Mouse (Mus musculus) stomach, embryonic 16.5 days (tissue): Measurements from ENCODE around the gene Prr14. TPM values are rescaled to one million over a fixed set of nuclear protein-coding genes. Genes with fewer than 3 reads are reported as not detected.

Experiments used
- ATAC-seq: fragments of 200-750 bp; cut with Nextera tagmentation; 2 replicates; pipeline ENCODE4 v1.8.0; 2017; ENCODE audit warnings: moderate number of reproducible peaks, moderate TSS enrichment; ENCODE audit not compliant: insufficient read depth, low FRiP score
- H3K27ac ChIP-seq: fragments of 300-500 bp; sonication (generic); 2 replicates; pipeline ENCODE4 v1.5.1; 2014; ENCODE audit warnings: low read length
- H3K27me3 ChIP-seq: fragments of 300-500 bp; sonication (generic); 2 replicates; pipeline ENCODE4 v1.6.1; 2014; ENCODE audit warnings: low read length, control low read depth, mixed read lengths; ENCODE audit not compliant: control insufficient read depth, insufficient read depth
- H3K36me3 ChIP-seq: fragments of 300-500 bp; sonication (generic); 2 replicates; pipeline ENCODE4 v1.6.1; 2014; ENCODE audit warnings: low read length; ENCODE audit not compliant: control insufficient read depth, insufficient read depth
- H3K4me1 ChIP-seq: fragments of 300-500 bp; sonication (generic); 2 replicates; pipeline ENCODE4 v1.6.1; 2014; ENCODE audit warnings: low read length, control low read depth, mixed read lengths; ENCODE audit not compliant: control insufficient read depth, insufficient read depth
- H3K4me2 ChIP-seq: fragments of 300-500 bp; sonication (generic); 2 replicates; pipeline ENCODE4 v1.6.1; 2014; ENCODE audit warnings: low read depth, low read length, mixed read lengths
- H3K4me3 ChIP-seq: fragments of 300-500 bp; sonication (generic); replicated peaks from 2 replicates; pipeline ENCODE4 v1.5.1; 2014; ENCODE audit warnings: mild to moderate bottlenecking, low read length
- H3K9ac ChIP-seq: fragments of 300-500 bp; sonication (generic); 2 replicates; pipeline ENCODE4 v1.6.1; 2014; ENCODE audit warnings: low read length
- H3K9me3 ChIP-seq: fragments of 300-500 bp; sonication (generic); replicated peaks from 2 replicates; pipeline ENCODE4 v1.6.1; 2016; ENCODE audit warnings: low read length, control low read depth; ENCODE audit not compliant: control insufficient read depth
- WGBS: fragments of 180-500 bp; shearing (Covaris S2); extraction: QIAGEN DNeasy Blood & Tissue Kit; methylation state at CpG from one replicate; pipeline ENCODE4 v1.1.7; 2014; 5-methylcytosine and 5-hydroxymethylcytosine counted together
- polyA plus RNA-seq: library from polyadenylated mRNA; unstranded; fragments of >200 nt; fragmentation: Nextera tagmentation; extraction: Ambion mirVana; gene quantifications from 2 replicates; pipeline ENCODE4 v1.2.1, GENCODE M21; 2015

Gene Prr14
- polyA plus RNA-seq, 1 experiment from 2014 or later = 37.8 TPM

GRCm38 (mm10) chr7:127470011-127470715, 10.8 kb downstream of the Prr14 start:
- peak overlapping the region; percentile 87 for H3K4me3 ChIP-seq
- peaks cover 23% of the 10 kb centered on the region for H3K36me3 ChIP-seq
- no peaks in the 10 kb centered on the region for H3K9me3 ChIP-seq
- WGBS = 7% methylated on average over 10 of the region's 10 CpGs
- H3K9ac ChIP-seq = peak overlapping the region; percentile 97
- H3K4me2 ChIP-seq = peak overlapping the region; percentile 80
- H3K27me3 ChIP-seq = no peaks in the 10 kb centered on the region
- H3K27ac ChIP-seq = peak overlapping the region; percentile 99
- H3K4me1 ChIP-seq = peaks cover 7% of the 10 kb centered on the region
- peak; percentile 12 for ATAC-seq

GRCm38 (mm10) chr7:127470743-127471645, 11.6 kb downstream of the Prr14 start:
- under 1% methylated on average over 46 of the region's 46 CpGs for WGBS
- no peaks in the 10 kb centered on the region for H3K9me3 ChIP-seq
- no peaks in the 10 kb centered on the region for H3K27me3 ChIP-seq
- peak overlapping the region; percentile 87 for H3K4me3 ChIP-seq
- peak; percentile 92 for ATAC-seq
- H3K36me3 ChIP-seq = peaks cover 29% of the 10 kb centered on the region
- peak overlapping the region; percentile 80 for H3K4me2 ChIP-seq
- peak overlapping the region; percentile 99 for H3K27ac ChIP-seq
- peak overlapping the region; percentile 97 for H3K9ac ChIP-seq
- peaks cover 7% of the 10 kb centered on the region for H3K4me1 ChIP-seq

DNA sequence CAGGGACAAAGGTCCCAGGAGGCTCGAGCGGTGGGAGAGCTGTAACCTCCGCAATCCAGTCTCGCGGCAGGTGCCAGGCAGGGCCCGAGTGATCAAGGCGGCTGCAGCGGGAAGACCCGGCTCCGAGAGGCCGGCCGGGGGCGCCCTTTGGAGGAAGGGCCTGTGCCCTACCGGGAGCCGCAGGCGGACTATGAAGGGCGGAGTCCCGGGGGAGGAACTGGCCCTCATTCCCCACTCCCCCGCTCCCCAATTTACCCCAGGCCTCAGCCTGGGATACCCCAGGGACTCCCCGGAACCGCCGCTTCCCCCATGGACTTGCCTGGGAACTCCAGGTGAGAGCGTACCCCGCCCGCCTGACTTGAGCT, 12.2 kb downstream of the Prr14 start:
- H3K4me3 ChIP-seq = peak overlapping the region; percentile 87
- peak overlapping the region; percentile 80 for H3K4me2 ChIP-seq
- 0% methylated on average over 25 of the region's 25 CpGs for WGBS
- H3K4me1 ChIP-seq = peaks cover 7% of the 10 kb centered on the region
- no peaks in the 10 kb centered on the region for H3K9me3 ChIP-seq
- peaks cover 29% of the 10 kb centered on the region for H3K36me3 ChIP-seq
- H3K27ac ChIP-seq = peak overlapping the region; percentile 99
- peak; percentile 18; the same call in 1 of the 2 replicates for ATAC-seq
- peak overlapping the region; percentile 97 for H3K9ac ChIP-seq
- no peaks in the 10 kb centered on the region for H3K27me3 ChIP-seq

DNA sequence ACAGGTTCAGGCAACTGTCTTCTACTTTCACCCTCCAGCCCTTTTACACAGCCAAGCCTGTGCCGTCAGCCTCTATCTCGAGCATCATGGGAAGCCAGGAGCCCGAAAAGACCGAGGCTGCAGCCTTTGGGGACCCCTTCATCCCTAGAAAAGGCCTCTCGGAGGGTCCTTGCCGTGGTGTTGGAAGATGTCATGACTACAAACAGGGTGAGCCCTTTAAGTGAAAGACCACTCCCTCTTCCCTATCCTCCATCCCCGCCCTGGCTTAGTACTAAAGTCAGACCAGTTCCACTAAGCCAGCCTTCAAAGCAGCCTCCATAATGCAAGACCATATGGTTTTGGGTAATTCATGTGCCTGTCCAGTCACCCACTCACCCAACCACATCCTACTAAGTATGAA, 12.6 kb downstream of the Prr14 start:
- peaks cover 27% of the 10 kb centered on the region for H3K36me3 ChIP-seq
- WGBS = 1% methylated on average over 7 of the region's 7 CpGs
- H3K4me3 ChIP-seq = peak overlapping the region; percentile 87
- H3K4me1 ChIP-seq = peaks cover 11% of the 10 kb centered on the region
- peak overlapping the region; percentile 97 for H3K9ac ChIP-seq
- ATAC-seq = no peak
- H3K4me2 ChIP-seq = peak overlapping the region; percentile 80
- peak overlapping the region; percentile 99 for H3K27ac ChIP-seq
- H3K27me3 ChIP-seq = no peaks in the 10 kb centered on the region
- no peaks in the 10 kb centered on the region for H3K9me3 ChIP-seq

- Histone ChIP-seq H3K9ac (no peak overlapping the region), H3K9me3 (no peaks in the 10 kb centered on the region), H3K27ac (no peak overlapping the region), H3K36me3 (peaks cover 18% of the 10 kb centered on the region), H3K4me1 (peaks cover 14% of the 10 kb centered on the region), H3K4me2 (no peak overlapping the region), H3K4me3 (no peak overlapping the region), H3K27me3 (no peaks in the 10 kb centered on the region)
- ATAC-seq = no peak
- 91% methylated on average over 5 of the region's 5 CpGs for WGBS
These were observed 14.3 kb downstream of the Prr14 start for GRCm38 (mm10) chr7:127473705-127474104.

DNA sequence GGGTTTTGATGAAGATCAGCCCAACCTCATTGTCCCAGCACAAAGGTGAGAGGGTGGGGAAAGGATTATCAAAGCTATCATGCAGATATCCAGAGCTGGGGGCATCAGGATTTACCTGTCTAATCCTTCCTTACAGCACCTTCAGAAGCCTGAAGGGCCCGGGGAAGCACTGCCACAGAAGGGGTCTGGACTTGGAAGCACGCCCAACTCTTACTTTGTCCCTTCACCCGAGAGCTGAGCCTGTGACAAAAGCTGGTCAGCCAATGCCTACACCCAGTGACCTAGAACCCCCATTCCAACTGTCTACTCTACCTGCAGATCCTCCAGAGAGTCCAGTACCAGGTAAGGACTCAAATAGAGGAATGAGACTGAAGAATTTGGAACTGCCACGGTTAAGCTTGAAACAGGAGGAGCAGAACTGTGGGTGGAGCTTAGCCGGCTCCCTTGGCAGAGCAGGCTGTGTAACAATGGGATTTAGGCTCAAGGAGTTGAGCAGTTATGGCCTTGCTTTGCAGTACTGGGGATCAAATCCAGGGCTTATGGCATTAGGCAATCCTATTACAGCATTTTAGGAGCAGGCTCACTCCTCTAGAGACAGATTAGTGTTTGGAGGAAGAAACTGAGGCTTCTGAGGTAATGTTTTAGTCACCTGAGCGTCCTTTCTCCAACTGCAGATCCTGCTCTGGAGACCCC, 15.1 kb downstream of the Prr14 start:
- peaks cover 14% of the 10 kb centered on the region for H3K4me1 ChIP-seq
- no peak overlapping the region for H3K9ac ChIP-seq
- H3K9me3 ChIP-seq = no peaks in the 10 kb centered on the region
- H3K36me3 ChIP-seq = peaks cover 18% of the 10 kb centered on the region
- no peak for ATAC-seq
- H3K4me2 ChIP-seq = no peak overlapping the region
- H3K4me3 ChIP-seq = no peak overlapping the region
- 81% methylated on average over 6 of the region's 6 CpGs for WGBS
- no peaks in the 10 kb centered on the region for H3K27me3 ChIP-seq
- H3K27ac ChIP-seq = no peak overlapping the region

DNA sequence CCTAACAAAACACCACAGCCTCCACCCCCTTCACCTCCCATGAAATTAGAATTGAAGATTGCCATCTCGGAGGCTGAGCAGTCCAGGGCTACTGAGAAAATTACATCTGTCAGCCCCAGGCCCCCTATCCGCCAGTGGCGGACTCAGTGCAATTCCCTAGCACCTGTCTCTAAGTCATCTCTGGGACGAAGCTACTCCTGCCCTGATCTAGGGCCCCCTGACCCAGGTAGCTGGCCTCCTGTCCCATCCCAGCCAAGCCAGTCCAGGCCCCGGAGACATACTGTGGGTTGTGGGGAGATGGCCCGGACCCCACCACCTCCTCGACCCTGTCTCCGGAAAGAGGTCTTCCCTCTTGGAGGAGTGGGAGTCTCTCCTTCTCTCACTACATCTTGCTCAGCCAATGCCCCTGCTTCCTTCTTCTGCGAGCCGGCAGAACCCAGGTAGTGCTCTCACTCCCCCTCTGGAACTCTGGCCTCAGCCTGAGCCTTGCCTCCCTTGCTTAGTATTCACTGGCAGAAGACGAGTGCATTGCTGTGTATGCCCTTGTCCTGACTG, 15.9 kb downstream of the Prr14 start:
- 92% methylated on average over 11 of the region's 11 CpGs for WGBS

GRCm38 (mm10) chr7:127476336-127476735, 16.9 kb downstream of the Prr14 start:
- peaks cover 25% of the 10 kb centered on the region for H3K36me3 ChIP-seq
- H3K9me3 ChIP-seq = no peaks in the 10 kb centered on the region
- 93% methylated on average over 11 of the region's 11 CpGs for WGBS
- H3K27me3 ChIP-seq = no peaks in the 10 kb centered on the region
- no peak for ATAC-seq
- no peak overlapping the region for H3K4me2 ChIP-seq
- H3K4me1 ChIP-seq = peaks cover 29% of the 10 kb centered on the region
- no peak overlapping the region for H3K27ac ChIP-seq
- H3K4me3 ChIP-seq = no peak overlapping the region
- H3K9ac ChIP-seq = no peak overlapping the region

More for the DNA sequence above, 15.9 kb downstream of the Prr14 start:
- Histone ChIP-seq H3K27me3 (no peaks in the 10 kb centered on the region), H3K4me1 (peaks cover 21% of the 10 kb centered on the region), H3K4me2 (no peak overlapping the region), H3K9me3 (no peaks in the 10 kb centered on the region), H3K36me3 (peaks cover 18% of the 10 kb centered on the region), H3K9ac (no peak overlapping the region), H3K27ac (no peak overlapping the region), H3K4me3 (no peak overlapping the region)
- ATAC-seq = no peak
